Mouse (Mus musculus): ENCODE data around the gene Sertad1. TPM values are rescaled to one million over a fixed set of nuclear protein-coding genes. Genes with fewer than 3 reads are reported as not detected.

The Sertad1 gene
- polyA plus RNA-seq, 1 experiment from 2014 or later: 6.1 TPM

GRCm38 (mm10) chr7:27506765-27507370, 20.2 kb downstream of the Sertad1 start:
- H3K27ac ChIP-seq (ENCODE audit: low read depth, low read length): no peak overlapping the region; the same call in 1 of the 2 replicates
- no peaks in the 10 kb centered on the region for H3K27me3 ChIP-seq (ENCODE audit: control insufficient read depth, insufficient read depth, low read length)
- H3K4me1 ChIP-seq (ENCODE audit: control insufficient read depth, insufficient read depth, low read length): no peaks in the 10 kb centered on the region; the same call in 1 of the 2 replicates
- ATAC-seq (ENCODE audit: low read depth): 0 out of 2 replicates have a peak, but pooled peaks have one; percentile 12
- no peak overlapping the region for H3K4me3 ChIP-seq (ENCODE audit: low read depth, low read length)
- no peaks in the 10 kb centered on the region for H3K9me3 ChIP-seq (ENCODE audit: control insufficient read depth, low read length)
- no peak overlapping the region for H3K9ac ChIP-seq (replicated peaks; ENCODE audit: low read depth, low read length)
- H3K4me2 ChIP-seq (ENCODE audit: low read depth, low read length): peak overlapping the region; percentile 46
- WGBS: 42% methylated on average over 9 of the region's 9 CpGs
- H3K36me3 ChIP-seq (ENCODE audit: control insufficient read depth, insufficient read depth, low read length): no peaks in the 10 kb centered on the region

- Histone ChIP-seq H3K9ac (replicated peaks; ENCODE audit: low read depth, low read length) (peak overlapping the region; percentile 51), H3K36me3 (ENCODE audit: control insufficient read depth, insufficient read depth, low read length) (no peaks in the 10 kb centered on the region), H3K27me3 (ENCODE audit: control insufficient read depth, insufficient read depth, low read length) (no peaks in the 10 kb centered on the region), H3K4me2 (ENCODE audit: low read depth, low read length) (peak overlapping the region; percentile 46), H3K27ac (ENCODE audit: low read depth, low read length) (peak overlapping the region; percentile 79), H3K4me3 (ENCODE audit: low read depth, low read length) (peak overlapping the region; percentile 38), H3K4me1 (ENCODE audit: control insufficient read depth, insufficient read depth, low read length) (no peaks in the 10 kb centered on the region; the same call in 1 of the 2 replicates), H3K9me3 (ENCODE audit: control insufficient read depth, low read length) (no peaks in the 10 kb centered on the region)
- ATAC-seq (ENCODE audit: low read depth): peak; percentile 89
- 1% methylated on average over 51 of the region's 54 CpGs for WGBS
Measured at GRCm38 (mm10) chr7:27507711-27508647, 21.3 kb downstream of the Sertad1 start.

GRCm38 (mm10) chr7:27508648-27509005, 21.9 kb downstream of the Sertad1 start:
- no peak overlapping the region for H3K9ac ChIP-seq (replicated peaks; ENCODE audit: low read depth, low read length)
- H3K27me3 ChIP-seq (ENCODE audit: control insufficient read depth, insufficient read depth, low read length): no peaks in the 10 kb centered on the region
- WGBS: 26% methylated on average over 6 of the region's 6 CpGs
- H3K4me2 ChIP-seq (ENCODE audit: low read depth, low read length): peak overlapping the region; percentile 46; the same call in 1 of the 2 replicates
- H3K9me3 ChIP-seq (ENCODE audit: control insufficient read depth, low read length): no peaks in the 10 kb centered on the region
- H3K27ac ChIP-seq (ENCODE audit: low read depth, low read length): no peak overlapping the region
- no peaks in the 10 kb centered on the region; the same call in 1 of the 2 replicates for H3K4me1 ChIP-seq (ENCODE audit: control insufficient read depth, insufficient read depth, low read length)
- no peaks in the 10 kb centered on the region for H3K36me3 ChIP-seq (ENCODE audit: control insufficient read depth, insufficient read depth, low read length)
- peak; percentile 48 for ATAC-seq (ENCODE audit: low read depth)
- H3K4me3 ChIP-seq (ENCODE audit: low read depth, low read length): no peak overlapping the region

- Histone ChIP-seq H3K4me1 (ENCODE audit: control insufficient read depth, insufficient read depth, low read length) (no peaks in the 10 kb centered on the region; the same call in 1 of the 2 replicates), H3K36me3 (ENCODE audit: control insufficient read depth, insufficient read depth, low read length) (no peaks in the 10 kb centered on the region), H3K9me3 (ENCODE audit: control insufficient read depth, low read length) (no peaks in the 10 kb centered on the region), H3K27me3 (ENCODE audit: control insufficient read depth, insufficient read depth, low read length) (no peaks in the 10 kb centered on the region), H3K27ac (ENCODE audit: low read depth, low read length) (no peak overlapping the region), H3K9ac (replicated peaks; ENCODE audit: low read depth, low read length) (no peak overlapping the region), H3K4me2 (ENCODE audit: low read depth, low read length) (no peak overlapping the region), H3K4me3 (ENCODE audit: low read depth, low read length) (no peak overlapping the region)
- ATAC-seq (ENCODE audit: low read depth): no peak
- WGBS: 81% methylated on average over 2 of the region's 2 CpGs
Measured at GRCm38 (mm10) chr7:27510809-27511208, 24.1 kb downstream of the Sertad1 start.

GRCm38 (mm10) chr7:27514961-27515360, 28.3 kb downstream of the Sertad1 start:
- H3K9me3 ChIP-seq (ENCODE audit: control insufficient read depth, low read length): no peaks in the 10 kb centered on the region

GRCm38 (mm10) chr7:27518314-27518713, 31.6 kb downstream of the Sertad1 start:
- Histone ChIP-seq H3K9ac (replicated peaks; ENCODE audit: low read depth, low read length) (no peak overlapping the region), H3K27me3 (ENCODE audit: control insufficient read depth, insufficient read depth, low read length) (no peaks in the 10 kb centered on the region), H3K4me2 (ENCODE audit: low read depth, low read length) (no peak overlapping the region), H3K4me1 (ENCODE audit: control insufficient read depth, insufficient read depth, low read length) (no peaks in the 10 kb centered on the region), H3K9me3 (ENCODE audit: control insufficient read depth, low read length) (no peaks in the 10 kb centered on the region), H3K36me3 (ENCODE audit: control insufficient read depth, insufficient read depth, low read length) (no peaks in the 10 kb centered on the region), H3K27ac (ENCODE audit: low read depth, low read length) (no peak overlapping the region), H3K4me3 (ENCODE audit: low read depth, low read length) (no peak overlapping the region)
- no peak for ATAC-seq (ENCODE audit: low read depth)
- WGBS: 84% methylated on average over 9 of the region's 9 CpGs

More at GRCm38 (mm10) chr7:27514961-27515360, 28.3 kb downstream of the Sertad1 start:
- 77% methylated on average over 9 of the region's 9 CpGs for WGBS
- Histone ChIP-seq H3K4me3 (ENCODE audit: low read depth, low read length) (no peak overlapping the region), H3K9ac (replicated peaks; ENCODE audit: low read depth, low read length) (no peak overlapping the region), H3K36me3 (ENCODE audit: control insufficient read depth, insufficient read depth, low read length) (no peaks in the 10 kb centered on the region), H3K27ac (ENCODE audit: low read depth, low read length) (no peak overlapping the region), H3K4me2 (ENCODE audit: low read depth, low read length) (no peak overlapping the region), H3K27me3 (ENCODE audit: control insufficient read depth, insufficient read depth, low read length) (no peaks in the 10 kb centered on the region), H3K4me1 (ENCODE audit: control insufficient read depth, insufficient read depth, low read length) (no peaks in the 10 kb centered on the region)
- no peak for ATAC-seq (ENCODE audit: low read depth)

GRCm38 (mm10) chr7:27520104-27520503, 33.4 kb downstream of the Sertad1 start:
- Histone ChIP-seq H3K27ac (ENCODE audit: low read depth, low read length) (no peak overlapping the region), H3K9me3 (ENCODE audit: control insufficient read depth, low read length) (no peaks in the 10 kb centered on the region), H3K9ac (replicated peaks; ENCODE audit: low read depth, low read length) (no peak overlapping the region), H3K4me3 (ENCODE audit: low read depth, low read length) (no peak overlapping the region), H3K4me1 (ENCODE audit: control insufficient read depth, insufficient read depth, low read length) (no peaks in the 10 kb centered on the region), H3K4me2 (ENCODE audit: low read depth, low read length) (no peak overlapping the region), H3K27me3 (ENCODE audit: control insufficient read depth, insufficient read depth, low read length) (no peaks in the 10 kb centered on the region), H3K36me3 (ENCODE audit: control insufficient read depth, insufficient read depth, low read length) (no peaks in the 10 kb centered on the region)
- ATAC-seq (ENCODE audit: low read depth): no peak

- Histone ChIP-seq H3K36me3 (ENCODE audit: control insufficient read depth, insufficient read depth, low read length) (no peaks in the 10 kb centered on the region), H3K4me1 (ENCODE audit: control insufficient read depth, insufficient read depth, low read length) (no peaks in the 10 kb centered on the region), H3K4me3 (ENCODE audit: low read depth, low read length) (no peak overlapping the region), H3K4me2 (ENCODE audit: low read depth, low read length) (no peak overlapping the region), H3K9ac (replicated peaks; ENCODE audit: low read depth, low read length) (no peak overlapping the region), H3K27ac (ENCODE audit: low read depth, low read length) (no peak overlapping the region), H3K9me3 (ENCODE audit: control insufficient read depth, low read length) (no peaks in the 10 kb centered on the region), H3K27me3 (ENCODE audit: control insufficient read depth, insufficient read depth, low read length) (no peaks in the 10 kb centered on the region)
- no peak for ATAC-seq (ENCODE audit: low read depth)
- WGBS: 71% methylated on average over 1 of the region's 1 CpGs
Measured at GRCm38 (mm10) chr7:27520599-27520998, 33.9 kb downstream of the Sertad1 start.

- Histone ChIP-seq H3K4me2 (ENCODE audit: low read depth, low read length) (no peak within 1 kb of the TSS), H3K9me3 (ENCODE audit: control insufficient read depth, low read length) (no peaks in the 10 kb centered on the region), H3K27ac (ENCODE audit: low read depth, low read length) (no peak within 1 kb of the TSS), H3K36me3 (ENCODE audit: control insufficient read depth, insufficient read depth, low read length) (no peaks in the 10 kb centered on the region), H3K4me1 (ENCODE audit: control insufficient read depth, insufficient read depth, low read length) (no peaks in the 10 kb centered on the region), H3K27me3 (ENCODE audit: control insufficient read depth, insufficient read depth, low read length) (no peaks in the 10 kb centered on the region), H3K4me3 (ENCODE audit: low read depth, low read length) (no peak within 1 kb of the TSS), H3K9ac (replicated peaks; ENCODE audit: low read depth, low read length) (no peak within 1 kb of the TSS)
- ATAC-seq (ENCODE audit: low read depth): no peak
- 68% methylated on average over 5 of the region's 5 CpGs for WGBS
Measured at GRCm38 (mm10) chr7:27522967-27523366, 36.3 kb downstream of the Sertad1 start, which contains the start of gene Hipk4. Gene Hipk4, plus strand, starts transcription at chr7:27523267.
